ENCODE assay signal across 15 mouse cellular contexts in the genomic region with DNA sequence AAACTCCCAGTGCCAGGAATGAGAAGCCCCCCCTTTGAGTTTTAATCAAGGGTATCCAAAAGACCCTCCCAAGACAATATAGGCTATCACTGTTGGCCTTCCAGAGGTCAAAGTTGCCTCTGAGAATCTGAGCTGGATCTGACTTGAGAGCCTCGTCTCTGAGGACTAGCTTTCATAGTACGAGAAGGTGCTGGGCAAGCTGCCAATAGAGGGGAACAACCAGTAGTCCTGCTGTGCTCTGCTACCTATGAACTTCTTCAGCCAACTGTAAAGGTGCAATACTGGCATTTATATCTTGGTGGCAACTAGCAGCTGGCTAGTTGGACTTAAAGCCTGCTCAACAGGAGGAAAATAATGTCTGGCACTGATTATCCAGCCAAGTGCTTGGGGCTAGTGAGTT.
DNase-seq lines count a peak whose midpoint lies in the region; ATAC-seq and TF ChIP-seq lines count a peak whose summit lies in the region.
"Had no signal": no experiment of that assay in that cellular context is flagged by ENCODE, and none has a peak within 500 bp of the region (broad histone marks: within the 10 kb centered on the region; RNA-seq: fewer than 3 reads in every experiment).

No protein-coding gene starts in this region.

- H3K9me3 ChIP-seq in heart, embryonic 10.5 days, result no peaks in the 10 kb centered on the region
- no peaks in the 10 kb centered on the region for H3K9me3 ChIP-seq in midbrain, embryonic 14.5 days (ENCODE audit: control insufficient read depth, low read length)
- no peaks in the 10 kb centered on the region for H3K9me3 ChIP-seq in midbrain, embryonic 15.5 days
- H3K9me3 ChIP-seq in kidney, postnatal 0 days (replicated peaks; ENCODE audit: low read length), result no peaks in the 10 kb centered on the region
- H3K9me3 ChIP-seq: forebrain, embryonic 13.5 days; hindbrain, embryonic 13.5 days; liver, embryonic 12.5 days; megakaryocyte, embryonic 14.5 days had no signal

- H3K4me2 ChIP-seq in midbrain, embryonic 14.5 days (ENCODE audit: low read length), result no peak overlapping the region
- H3K4me2 ChIP-seq in midbrain, embryonic 15.5 days, result no peak overlapping the region
- H3K4me2 ChIP-seq in kidney, postnatal 0 days (ENCODE audit: low read length), result no peak overlapping the region
- H3K4me2 ChIP-seq: forebrain, embryonic 13.5 days; hindbrain, embryonic 13.5 days; liver, embryonic 12.5 days had no signal

- no peaks in the 10 kb centered on the region for H3K36me3 ChIP-seq in heart, embryonic 10.5 days
- H3K36me3 ChIP-seq in midbrain, embryonic 14.5 days (ENCODE audit: control insufficient read depth, insufficient read depth, low read length), result no peaks in the 10 kb centered on the region
- H3K36me3 ChIP-seq in midbrain, embryonic 15.5 days (replicated peaks), result no peaks in the 10 kb centered on the region
- no peaks in the 10 kb centered on the region for H3K36me3 ChIP-seq in kidney, postnatal 0 days (ENCODE audit: insufficient read depth, low read length)
- H3K36me3 ChIP-seq: G1E; hindbrain, embryonic 13.5 days; liver, embryonic 12.5 days had no signal

- no peaks in the 10 kb centered on the region for H3K4me1 ChIP-seq in heart, embryonic 10.5 days
- H3K4me1 ChIP-seq in midbrain, embryonic 14.5 days (ENCODE audit: control insufficient read depth, insufficient read depth, low read length), result no peaks in the 10 kb centered on the region
- H3K4me1 ChIP-seq in midbrain, embryonic 15.5 days, result no peaks in the 10 kb centered on the region
- H3K4me1 ChIP-seq in kidney, postnatal 0 days (replicated peaks; ENCODE audit: insufficient read depth, low read length), result no peaks in the 10 kb centered on the region
- H3K4me1 ChIP-seq: hindbrain, embryonic 13.5 days; liver, embryonic 12.5 days; megakaryocyte, embryonic 14.5 days had no signal

- H3K4me3 ChIP-seq in heart, embryonic 10.5 days, result no peak overlapping the region
- H3K4me3 ChIP-seq in midbrain, embryonic 14.5 days (replicated peaks; ENCODE audit: low read depth, low read length), result no peak overlapping the region
- no peak overlapping the region for H3K4me3 ChIP-seq in midbrain, embryonic 15.5 days
- no peak overlapping the region for H3K4me3 ChIP-seq in kidney, postnatal 0 days (replicated peaks; ENCODE audit: low read depth, low read length)
- H3K4me3 ChIP-seq: forebrain, embryonic 13.5 days; hindbrain, embryonic 13.5 days; liver, embryonic 12.5 days; megakaryocyte, embryonic 14.5 days had no signal

- no peak for TF ChIP-seq CTCF in kidney, postnatal 0 days (IDR thresholded peaks at IDR 0.05; ENCODE audit: low read depth)

- H3K9ac ChIP-seq in midbrain, embryonic 14.5 days (replicated peaks; ENCODE audit: low read length), result no peak overlapping the region
- H3K9ac ChIP-seq in midbrain, embryonic 15.5 days, result no peak overlapping the region
- H3K9ac ChIP-seq in kidney, postnatal 0 days (ENCODE audit: low read depth, low read length), result no peak overlapping the region
- H3K9ac ChIP-seq: forebrain, embryonic 13.5 days; hindbrain, embryonic 13.5 days; liver, embryonic 12.5 days had no signal

- no peaks in the 10 kb centered on the region for H3K27me3 ChIP-seq in heart, embryonic 10.5 days (ENCODE audit: insufficient read depth, poor library complexity, severe bottlenecking)
- no peaks in the 10 kb centered on the region for H3K27me3 ChIP-seq in midbrain, embryonic 14.5 days (ENCODE audit: control insufficient read depth, insufficient read depth, low read length)
- H3K27me3 ChIP-seq in midbrain, embryonic 15.5 days (replicated peaks), result no peaks in the 10 kb centered on the region
- H3K27me3 ChIP-seq in kidney, postnatal 0 days (ENCODE audit: insufficient read depth, low read length), result no peaks in the 10 kb centered on the region
- H3K27me3 ChIP-seq: forebrain, embryonic 13.5 days; hindbrain, embryonic 13.5 days; liver, embryonic 12.5 days; megakaryocyte, embryonic 14.5 days had no signal

- DNase-seq in heart, postnatal 4 days, result peak; percentile 11
- DNase-seq in heart, embryonic 10.5 days (ENCODE audit: low spot score), result no peak
- peak; percentile 19 for DNase-seq in midbrain, embryonic 14.5 days
- DNase-seq in kidney, postnatal 0 days (ENCODE audit: low spot score), result peak; percentile 22
- peak; percentile 9 for DNase-seq in retina, postnatal 1 day
- no peak for DNase-seq in thymus, postnatal 36 days
- DNase-seq: cerebellum, adult 11 months had no signal

- WGBS in heart, embryonic 10.5 days, result 38% methylated on average over 2 of the region's 2 CpGs
- WGBS in midbrain, embryonic 14.5 days, result 41% methylated on average over 2 of the region's 2 CpGs
- 48% methylated on average over 2 of the region's 2 CpGs for WGBS in midbrain, embryonic 15.5 days
- WGBS in kidney, postnatal 0 days, result 20% methylated on average over 2 of the region's 2 CpGs

- no peak overlapping the region for H3K27ac ChIP-seq in heart, embryonic 10.5 days
- no peak overlapping the region for H3K27ac ChIP-seq in midbrain, embryonic 14.5 days (replicated peaks; ENCODE audit: low read depth, low read length)
- no peak overlapping the region for H3K27ac ChIP-seq in midbrain, embryonic 15.5 days
- H3K27ac ChIP-seq in kidney, postnatal 0 days, result no peak overlapping the region
- H3K27ac ChIP-seq: forebrain, embryonic 13.5 days; hindbrain, embryonic 13.5 days; liver, embryonic 12.5 days had no signal

- ATAC-seq in midbrain, embryonic 14.5 days (ENCODE audit: low FRiP score, low TSS enrichment), result no peak
- ATAC-seq in midbrain, embryonic 15.5 days (replicated peaks), result no peak
- ATAC-seq in kidney, postnatal 0 days (replicated peaks; ENCODE audit: low FRiP score, low read depth), result peak; percentile 49
- ATAC-seq: forebrain, embryonic 13.5 days; intestine, embryonic 16.5 days; liver, embryonic 12.5 days; lung, postnatal 0 days had no signal

Comparison
In these comparisons a context has a peak if more than half of its experiments do, and no peak if none do; other contexts are left out.
1. DNase-seq: peak in heart, postnatal 4 days (single experiment), midbrain, embryonic 14.5 days (single experiment), kidney, postnatal 0 days (single experiment) and retina, postnatal 1 day (single experiment); none in heart, embryonic 10.5 days (single experiment) and thymus, postnatal 36 days (0 of 2).